Mouse (Mus musculus) heart, embryonic 15.5 days (tissue): ENCODE data around the gene Rfx4. TPM values are rescaled to one million over a fixed set of nuclear protein-coding genes. Genes with fewer than 3 reads are reported as not detected.

ENCODE experiments used
- ATAC-seq: fragments of 200-750 bp; cut with Nextera tagmentation; replicated peaks from 2 replicates; pipeline ENCODE4 v1.8.0; 2017; ENCODE audit warnings: low read depth, moderate TSS enrichment; ENCODE audit not compliant: insufficient number of reproducible peaks, insufficient read depth, low FRiP score
- H3K27ac ChIP-seq: fragments of 300-500 bp; sonication (generic); 2 replicates; pipeline ENCODE4 v1.5.1; 2015; ENCODE audit warnings: mild to moderate bottlenecking, inconsistent platforms
- H3K27me3 ChIP-seq: fragments of 300-500 bp; sonication (generic); 2 replicates; pipeline ENCODE4 v1.6.1; 2015; ENCODE audit warnings: inconsistent platforms
- H3K36me3 ChIP-seq: fragments of 300-500 bp; sonication (generic); 2 replicates; pipeline ENCODE4 v1.6.1; 2015; ENCODE audit warnings: mild to moderate bottlenecking, inconsistent platforms
- H3K4me1 ChIP-seq: fragments of 300-500 bp; sonication (generic); replicated peaks from 2 replicates; pipeline ENCODE4 v1.6.1; 2015; ENCODE audit warnings: inconsistent platforms
- H3K4me2 ChIP-seq: fragments of 300-500 bp; sonication (generic); 2 replicates; pipeline ENCODE4 v1.6.1; 2015; ENCODE audit warnings: inconsistent platforms, mild to moderate bottlenecking, moderate library complexity
- H3K4me3 ChIP-seq: fragments of 300-500 bp; sonication (generic); 2 replicates; pipeline ENCODE4 v1.5.1; 2015; ENCODE audit warnings: mild to moderate bottlenecking, inconsistent platforms
- H3K9ac ChIP-seq: fragments of 300-500 bp; sonication (generic); 2 replicates; pipeline ENCODE4 v1.6.1; 2015; ENCODE audit warnings: mild to moderate bottlenecking, inconsistent platforms
- H3K9me3 ChIP-seq: fragments of 300-500 bp; sonication (generic); replicated peaks from 2 replicates; pipeline ENCODE4 v1.6.1; 2016; ENCODE audit warnings: inconsistent platforms
- WGBS: fragments of 180-500 bp; shearing (Covaris S2); methylation state at CpG from one replicate; pipeline ENCODE4 v1.1.7; 2015; ENCODE audit warnings: mixed read lengths; 5-methylcytosine and 5-hydroxymethylcytosine counted together
- polyA plus RNA-seq: library from polyadenylated mRNA; unstranded; fragments of >200 nt; fragmentation: Nextera tagmentation; extraction: Ambion mirVana; gene quantifications from 2 replicates; pipeline ENCODE4 v1.2.1, GENCODE M21; 2015

Rfx4 gene
- polyA plus RNA-seq, 1 experiment from 2014 or later, result not detected

GRCm38 (mm10) chr10:84879823-84880571 lies 124.1 kb downstream of the Rfx4 start:
- no peak for ATAC-seq
- H3K9me3 ChIP-seq, result no peaks in the 10 kb centered on the region
- H3K36me3 ChIP-seq, result no peaks in the 10 kb centered on the region
- H3K9ac ChIP-seq, result no peak overlapping the region
- no peaks in the 10 kb centered on the region for H3K27me3 ChIP-seq
- no peaks in the 10 kb centered on the region for H3K4me1 ChIP-seq
- no peak overlapping the region for H3K27ac ChIP-seq
- H3K4me3 ChIP-seq, result no peak overlapping the region
- WGBS, result 75% methylated on average over 9 of the region's 9 CpGs
- no peak overlapping the region for H3K4me2 ChIP-seq

GRCm38 (mm10) chr10:84882528-84882927 lies 126.7 kb downstream of the Rfx4 start:
- Histone ChIP-seq H3K27ac (no peak overlapping the region), H3K27me3 (0 out of 2 replicates have a peak, but pooled peaks cover 3% of the 10 kb centered on the region), H3K4me1 (no peaks in the 10 kb centered on the region), H3K4me2 (no peak overlapping the region), H3K36me3 (no peaks in the 10 kb centered on the region), H3K4me3 (no peak overlapping the region), H3K9ac (no peak overlapping the region), H3K9me3 (no peaks in the 10 kb centered on the region)
- no peak for ATAC-seq
- WGBS, result 80% methylated on average over 2 of the region's 2 CpGs

- peaks cover 8% of the 10 kb centered on the region for H3K27me3 ChIP-seq
- no peak overlapping the region for H3K4me3 ChIP-seq
- H3K27ac ChIP-seq, result no peak overlapping the region
- 0 out of 2 replicates have a peak, but pooled peaks cover 3% of the 10 kb centered on the region for H3K4me1 ChIP-seq
- ATAC-seq, result no peak
- H3K36me3 ChIP-seq, result no peaks in the 10 kb centered on the region
- H3K4me2 ChIP-seq, result no peak overlapping the region
- whole genome bisulfite sequencing, result 62% methylated on average over 5 of the region's 5 CpGs
- H3K9me3 ChIP-seq, result no peaks in the 10 kb centered on the region
- H3K9ac ChIP-seq, result no peak overlapping the region
These were observed 129.6 kb downstream of the Rfx4 start for GRCm38 (mm10) chr10:84885341-84885884.

- Histone ChIP-seq H3K4me1 (0 out of 2 replicates have a peak, but pooled peaks cover 3% of the 10 kb centered on the region), H3K27ac (no peak overlapping the region), H3K9me3 (no peaks in the 10 kb centered on the region), H3K9ac (no peak overlapping the region), H3K4me2 (no peak overlapping the region; the same call in 1 of the 2 replicates), H3K36me3 (no peaks in the 10 kb centered on the region), H3K27me3 (peaks cover 8% of the 10 kb centered on the region), H3K4me3 (no peak overlapping the region)
- ATAC-seq, result no peak
- WGBS, result 32% methylated on average over 6 of the region's 6 CpGs
These were observed 130.4 kb downstream of the Rfx4 start for GRCm38 (mm10) chr10:84886221-84886627.

- no peak overlapping the region for H3K4me3 ChIP-seq
- no peak for ATAC-seq
- WGBS, result 72% methylated on average over 8 of the region's 8 CpGs
These were observed 130.9 kb downstream of the Rfx4 start for GRCm38 (mm10) chr10:84886785-84887184.

GRCm38 (mm10) chr10:84889096-84889846 lies 133.4 kb downstream of the Rfx4 start:
- no peak overlapping the region for H3K4me3 ChIP-seq
- 0 out of 2 replicates have a peak, but pooled peaks cover 3% of the 10 kb centered on the region for H3K4me1 ChIP-seq
- H3K27me3 ChIP-seq, result peaks cover 8% of the 10 kb centered on the region
- H3K36me3 ChIP-seq, result no peaks in the 10 kb centered on the region
- ATAC-seq, result no peak
- no peaks in the 10 kb centered on the region for H3K9me3 ChIP-seq
- no peak overlapping the region for H3K4me2 ChIP-seq
- WGBS, result 52% methylated on average over 4 of the region's 4 CpGs
- H3K27ac ChIP-seq, result no peak overlapping the region
- no peak overlapping the region for H3K9ac ChIP-seq

More at GRCm38 (mm10) chr10:84886785-84887184, 130.9 kb downstream of the Rfx4 start:
- no peak overlapping the region for H3K9ac ChIP-seq
- no peak overlapping the region; the same call in 1 of the 2 replicates for H3K4me2 ChIP-seq
- H3K27me3 ChIP-seq, result peaks cover 8% of the 10 kb centered on the region
- H3K4me1 ChIP-seq, result 0 out of 2 replicates have a peak, but pooled peaks cover 3% of the 10 kb centered on the region
- no peaks in the 10 kb centered on the region for H3K9me3 ChIP-seq
- no peak overlapping the region for H3K27ac ChIP-seq
- no peaks in the 10 kb centered on the region for H3K36me3 ChIP-seq

GRCm38 (mm10) chr10:84895810-84896358 lies 140.0 kb downstream of the Rfx4 start:
- Histone ChIP-seq H3K27ac (no peak overlapping the region), H3K27me3 (no peaks in the 10 kb centered on the region), H3K9ac (no peak overlapping the region), H3K9me3 (no peaks in the 10 kb centered on the region), H3K36me3 (no peaks in the 10 kb centered on the region), H3K4me3 (no peak overlapping the region), H3K4me2 (no peak overlapping the region), H3K4me1 (0 out of 2 replicates have a peak, but pooled peaks cover 10% of the 10 kb centered on the region)
- no peak for ATAC-seq
- 83% methylated on average over 10 of the region's 10 CpGs for WGBS

- H3K36me3 ChIP-seq, result no peaks in the 10 kb centered on the region
- no peak overlapping the region for H3K4me3 ChIP-seq
- peaks cover 17% of the 10 kb centered on the region for H3K4me1 ChIP-seq
- H3K4me2 ChIP-seq, result no peak overlapping the region
- H3K9me3 ChIP-seq, result no peaks in the 10 kb centered on the region
- no peak overlapping the region for H3K9ac ChIP-seq
- H3K27ac ChIP-seq, result no peak overlapping the region
- H3K27me3 ChIP-seq, result no peaks in the 10 kb centered on the region
- 56% methylated on average over 9 of the region's 9 CpGs for WGBS
- ATAC-seq, result no peak
These were observed 141.4 kb downstream of the Rfx4 start for GRCm38 (mm10) chr10:84896941-84897930.

GRCm38 (mm10) chr10:84898144-84898979 lies 142.5 kb downstream of the Rfx4 start:
- Histone ChIP-seq H3K36me3 (no peaks in the 10 kb centered on the region), H3K9me3 (no peaks in the 10 kb centered on the region), H3K4me2 (no peak overlapping the region), H3K4me1 (peaks cover 21% of the 10 kb centered on the region), H3K4me3 (no peak overlapping the region), H3K27ac (no peak overlapping the region), H3K9ac (no peak overlapping the region), H3K27me3 (no peaks in the 10 kb centered on the region)
- no peak for ATAC-seq
- 66% methylated on average over 3 of the region's 3 CpGs for WGBS

GRCm38 (mm10) chr10:84901676-84902075 lies 145.8 kb downstream of the Rfx4 start:
- Histone ChIP-seq H3K27ac (no peak overlapping the region), H3K9me3 (no peaks in the 10 kb centered on the region), H3K9ac (no peak overlapping the region), H3K36me3 (no peaks in the 10 kb centered on the region), H3K4me2 (no peak overlapping the region), H3K4me3 (no peak overlapping the region), H3K27me3 (no peaks in the 10 kb centered on the region), H3K4me1 (peaks cover 27% of the 10 kb centered on the region)
- no peak for ATAC-seq
- WGBS, result 63% methylated on average over 5 of the region's 5 CpGs
